Mouse (Mus musculus) stomach, embryonic 16.5 days (tissue): ENCODE data around the gene Kif1b. TPM values are rescaled to one million over a fixed set of nuclear protein-coding genes. Genes with fewer than 3 reads are reported as not detected.
"Not testable (repeated sequence)": the region's sequence is repeated elsewhere in the genome, so short reads cannot be mapped to it uniquely, and the experiment has no call there.

Experiments used
- ATAC-seq: fragments of 200-750 bp; cut with Nextera tagmentation; 2 replicates; pipeline ENCODE4 v1.8.0; 2017; ENCODE audit warnings: moderate number of reproducible peaks, moderate TSS enrichment; ENCODE audit not compliant: insufficient read depth, low FRiP score
- H3K27ac ChIP-seq: fragments of 300-500 bp; sonication (generic); 2 replicates; pipeline ENCODE4 v1.5.1; 2014; ENCODE audit warnings: low read length
- H3K27me3 ChIP-seq: fragments of 300-500 bp; sonication (generic); 2 replicates; pipeline ENCODE4 v1.6.1; 2014; ENCODE audit warnings: low read length, control low read depth, mixed read lengths; ENCODE audit not compliant: control insufficient read depth, insufficient read depth
- H3K36me3 ChIP-seq: fragments of 300-500 bp; sonication (generic); 2 replicates; pipeline ENCODE4 v1.6.1; 2014; ENCODE audit warnings: low read length; ENCODE audit not compliant: control insufficient read depth, insufficient read depth
- H3K4me1 ChIP-seq: fragments of 300-500 bp; sonication (generic); 2 replicates; pipeline ENCODE4 v1.6.1; 2014; ENCODE audit warnings: low read length, control low read depth, mixed read lengths; ENCODE audit not compliant: control insufficient read depth, insufficient read depth
- H3K4me2 ChIP-seq: fragments of 300-500 bp; sonication (generic); 2 replicates; pipeline ENCODE4 v1.6.1; 2014; ENCODE audit warnings: low read depth, low read length, mixed read lengths
- H3K4me3 ChIP-seq: fragments of 300-500 bp; sonication (generic); replicated peaks from 2 replicates; pipeline ENCODE4 v1.5.1; 2014; ENCODE audit warnings: mild to moderate bottlenecking, low read length
- H3K9ac ChIP-seq: fragments of 300-500 bp; sonication (generic); 2 replicates; pipeline ENCODE4 v1.6.1; 2014; ENCODE audit warnings: low read length
- H3K9me3 ChIP-seq: fragments of 300-500 bp; sonication (generic); replicated peaks from 2 replicates; pipeline ENCODE4 v1.6.1; 2016; ENCODE audit warnings: low read length, control low read depth; ENCODE audit not compliant: control insufficient read depth
- WGBS: fragments of 180-500 bp; shearing (Covaris S2); extraction: QIAGEN DNeasy Blood & Tissue Kit; methylation state at CpG from one replicate; pipeline ENCODE4 v1.1.7; 2014; 5-methylcytosine and 5-hydroxymethylcytosine counted together
- polyA plus RNA-seq: library from polyadenylated mRNA; unstranded; fragments of >200 nt; fragmentation: Nextera tagmentation; extraction: Ambion mirVana; gene quantifications from 2 replicates; pipeline ENCODE4 v1.2.1, GENCODE M21; 2015

Gene Kif1b
- polyA plus RNA-seq, 1 experiment from 2014 or later = 29.5 TPM

- H3K27ac ChIP-seq = no peak overlapping the region
- 81% methylated on average over 1 of the region's 1 CpGs for WGBS
- ATAC-seq = no peak
Observed at GRCm38 (mm10) chr4:149249311-149249710, 58.2 kb downstream of the Kif1b start.

GRCm38 (mm10) chr4:149247772-149248171, 59.7 kb downstream of the Kif1b start:
- Histone ChIP-seq H3K4me2 (no peak overlapping the region), H3K27me3 (no peaks in the 10 kb centered on the region), H3K4me3 (no peak overlapping the region), H3K4me1 (no peaks in the 10 kb centered on the region), H3K9me3 (no peaks in the 10 kb centered on the region), H3K9ac (no peak overlapping the region), H3K27ac (no peak overlapping the region), H3K36me3 (peaks cover 9% of the 10 kb centered on the region)
- ATAC-seq = no peak
- WGBS = 72% methylated on average over 5 of the region's 5 CpGs

More at GRCm38 (mm10) chr4:149249311-149249710, 58.2 kb downstream of the Kif1b start:
- no peaks in the 10 kb centered on the region for H3K27me3 ChIP-seq
- no peak overlapping the region for H3K4me3 ChIP-seq
- H3K4me2 ChIP-seq = no peak overlapping the region
- H3K9me3 ChIP-seq = no peaks in the 10 kb centered on the region
- H3K9ac ChIP-seq = no peak overlapping the region
- no peaks in the 10 kb centered on the region for H3K4me1 ChIP-seq
- H3K36me3 ChIP-seq = peaks cover 9% of the 10 kb centered on the region

DNA sequence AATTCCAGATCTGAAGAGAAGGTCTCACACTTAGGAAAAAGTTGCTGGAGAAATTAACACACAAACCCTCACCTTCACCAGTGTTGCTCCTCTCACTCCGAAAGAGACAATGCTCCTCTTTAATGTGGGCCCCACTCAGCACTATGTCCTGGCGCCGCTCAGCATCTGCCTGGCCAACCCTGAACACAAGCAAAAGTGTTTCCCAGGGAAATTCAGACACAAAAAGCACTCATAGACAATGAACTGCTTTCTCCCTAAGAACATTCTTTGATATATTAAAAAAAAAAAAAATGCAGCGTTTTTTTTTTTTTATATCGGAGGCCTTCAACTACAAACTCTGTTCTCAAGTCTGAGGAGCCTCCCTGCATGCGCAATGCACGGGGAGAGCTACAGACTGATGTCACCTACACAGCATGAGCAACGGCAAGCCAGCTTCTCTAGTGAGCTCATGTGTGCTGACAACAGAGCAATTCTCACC, 60.3 kb downstream of the Kif1b start:
- no peak overlapping the region for H3K9ac ChIP-seq
- no peaks in the 10 kb centered on the region for H3K9me3 ChIP-seq
- 81% methylated on average over 8 of the region's 8 CpGs for WGBS
- no peaks in the 10 kb centered on the region for H3K27me3 ChIP-seq
- H3K27ac ChIP-seq = no peak overlapping the region
- ATAC-seq = no peak
- no peaks in the 10 kb centered on the region for H3K4me1 ChIP-seq
- H3K36me3 ChIP-seq = peaks cover 9% of the 10 kb centered on the region; the same call in 1 of the 2 replicates
- H3K4me3 ChIP-seq = no peak overlapping the region
- H3K4me2 ChIP-seq = no peak overlapping the region

DNA sequence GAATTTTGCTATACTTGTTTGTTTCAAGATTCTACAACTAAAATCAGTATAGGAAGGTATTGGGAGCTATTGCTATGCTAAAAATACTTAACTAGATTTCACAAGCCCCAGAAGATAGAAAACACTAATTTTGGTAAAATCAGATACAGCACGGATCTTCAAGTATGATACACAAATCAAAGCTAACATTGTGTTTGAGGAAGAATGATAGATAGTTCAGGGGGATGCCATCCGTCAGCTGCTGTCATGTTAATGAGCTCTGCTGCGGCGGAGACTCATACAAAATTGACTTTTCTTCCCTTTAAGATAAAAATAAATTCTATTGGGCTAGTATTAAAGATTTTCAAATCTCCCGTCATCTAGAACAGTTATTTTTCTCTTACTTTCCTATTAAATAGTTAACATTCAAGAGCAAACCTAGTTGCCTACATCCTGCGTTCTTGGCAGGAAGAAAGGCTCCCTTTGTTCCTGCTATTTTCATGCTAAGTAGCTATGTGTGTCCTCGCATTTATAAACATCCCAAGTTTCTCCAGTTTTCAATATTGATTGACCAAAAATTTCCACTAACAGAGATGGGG, 60.8 kb downstream of the Kif1b start:
- no peaks in the 10 kb centered on the region for H3K27me3 ChIP-seq
- WGBS = 67% methylated on average over 7 of the region's 7 CpGs
- H3K9me3 ChIP-seq = no peaks in the 10 kb centered on the region
- no peak overlapping the region for H3K4me3 ChIP-seq
- H3K4me1 ChIP-seq = no peaks in the 10 kb centered on the region
- H3K27ac ChIP-seq = no peak overlapping the region
- no peak overlapping the region for H3K4me2 ChIP-seq
- ATAC-seq = no peak
- no peak overlapping the region for H3K9ac ChIP-seq
- peaks cover 9% of the 10 kb centered on the region; the same call in 1 of the 2 replicates for H3K36me3 ChIP-seq

DNA sequence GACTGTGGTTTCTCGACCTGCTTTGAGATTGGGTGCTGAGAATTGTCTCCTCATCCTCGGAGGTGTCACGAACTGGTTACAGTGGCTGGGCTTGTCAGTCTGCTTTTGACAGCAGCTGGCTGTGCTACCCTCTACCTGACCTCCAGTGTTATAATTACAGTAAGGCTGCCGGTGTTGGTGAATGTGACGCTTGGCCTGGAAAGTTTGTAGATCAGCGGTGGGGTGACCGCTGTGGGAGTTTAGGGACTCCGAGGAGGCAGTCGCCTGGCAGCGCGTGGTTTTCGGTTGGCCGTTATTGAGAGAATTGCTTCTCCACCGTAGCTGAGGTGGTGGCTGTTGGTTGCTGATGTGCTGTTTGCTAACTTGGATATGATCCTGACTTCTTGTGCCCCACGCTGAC, 70.5 kb downstream of the Kif1b start:
- no peak overlapping the region for H3K4me2 ChIP-seq
- H3K9ac ChIP-seq = no peak overlapping the region
- 94% methylated on average over 15 of the region's 15 CpGs for WGBS

GRCm38 (mm10) chr4:149233938-149234337, 73.6 kb downstream of the Kif1b start:
- Histone ChIP-seq H3K4me1 (no peaks in the 10 kb centered on the region), H3K27ac (no peak overlapping the region), H3K9ac (no peak overlapping the region), H3K9me3 (no peaks in the 10 kb centered on the region), H3K4me2 (no peak overlapping the region), H3K4me3 (no peak overlapping the region), H3K36me3 (no peaks in the 10 kb centered on the region; the same call in 1 of the 2 replicates), H3K27me3 (no peaks in the 10 kb centered on the region)
- 43% methylated on average over 9 of the region's 9 CpGs for WGBS
- ATAC-seq = no peak

More for the DNA sequence above, 70.5 kb downstream of the Kif1b start:
- no peak overlapping the region for H3K27ac ChIP-seq
- no peaks in the 10 kb centered on the region for H3K9me3 ChIP-seq
- no peaks in the 10 kb centered on the region; the same call in 1 of the 2 replicates for H3K36me3 ChIP-seq
- no peak overlapping the region for H3K4me3 ChIP-seq
- no peaks in the 10 kb centered on the region for H3K27me3 ChIP-seq
- ATAC-seq = no peak
- no peaks in the 10 kb centered on the region for H3K4me1 ChIP-seq

- H3K9ac ChIP-seq, H3K9me3 ChIP-seq, H3K27ac ChIP-seq, H3K36me3 ChIP-seq, H3K4me1 ChIP-seq, ATAC-seq, H3K4me3 ChIP-seq, H3K27me3 ChIP-seq, H3K4me2 ChIP-seq: not testable (repeated sequence)
- WGBS = 87% methylated on average over 3 of the region's 3 CpGs
Observed at GRCm38 (mm10) chr4:149228682-149229081, 78.8 kb downstream of the Kif1b start.

- Histone ChIP-seq H3K27me3 (no peaks in the 10 kb centered on the region), H3K4me1 (no peaks in the 10 kb centered on the region), H3K4me3 (no peak overlapping the region), H3K36me3 (peaks cover 7% of the 10 kb centered on the region), H3K4me2 (no peak overlapping the region), H3K9me3 (no peaks in the 10 kb centered on the region; the same call in 1 of the 2 replicates), H3K9ac (no peak overlapping the region), H3K27ac (no peak overlapping the region)
- no peak for ATAC-seq
- WGBS = 88% methylated on average over 3 of the region's 3 CpGs
Observed at GRCm38 (mm10) chr4:149228256-149228655, 79.2 kb downstream of the Kif1b start.

- no peaks in the 10 kb centered on the region; the same call in 1 of the 2 replicates for H3K9me3 ChIP-seq
- no peak overlapping the region for H3K27ac ChIP-seq
- H3K4me1 ChIP-seq = no peaks in the 10 kb centered on the region
- no peak overlapping the region for H3K9ac ChIP-seq
- peaks cover 14% of the 10 kb centered on the region for H3K36me3 ChIP-seq
- no peak for ATAC-seq
- no peaks in the 10 kb centered on the region for H3K27me3 ChIP-seq
- WGBS = 80% methylated on average over 3 of the region's 3 CpGs
- H3K4me3 ChIP-seq = no peak overlapping the region
- H3K4me2 ChIP-seq = no peak overlapping the region
Observed at GRCm38 (mm10) chr4:149226311-149226710, 81.2 kb downstream of the Kif1b start.
